ENCODE assay signal across 24 mouse cellular contexts in genomic region chrX:144314041-144314440, GRCm38 (mm10). TPM values are rescaled to one million over a fixed set of nuclear protein-coding genes. Genes with fewer than 3 reads are reported as not detected.
A peak's percentile ranks its signal among the peaks of the same experiment; 100 is the strongest.
DNase-seq lines count a peak whose midpoint lies in the region; ATAC-seq and TF ChIP-seq lines count a peak whose summit lies in the region.
"Had no signal": no experiment of that assay in that cellular context is flagged by ENCODE, and none has a peak within 500 bp of the region (broad histone marks: within the 10 kb centered on the region; RNA-seq: fewer than 3 reads in every experiment).

No protein-coding gene starts in this region.

- TF ChIP-seq EP300 in ES-Bruce4 (IDR thresholded peaks at IDR 0.05; ENCODE audit: insufficient read depth, low read depth, low read length) = no peak

- WGBS in forebrain, embryonic 14.5 days = 60% methylated on average over 2 of the region's 2 CpGs
- WGBS in forebrain, embryonic 16.5 days = 47% methylated on average over 2 of the region's 2 CpGs
- WGBS in forebrain, postnatal 0 days = 57% methylated on average over 2 of the region's 2 CpGs
- WGBS in forebrain, embryonic 13.5 days = 54% methylated on average over 2 of the region's 2 CpGs
- 62% methylated on average over 2 of the region's 2 CpGs for WGBS in kidney, embryonic 16.5 days

- TF ChIP-seq CTCF in forebrain, postnatal 0 days (IDR thresholded peaks at IDR 0.05; ENCODE audit: low read depth) = no peak
- no peak for TF ChIP-seq CTCF in ES-Bruce4 (IDR thresholded peaks at IDR 0.05; ENCODE audit: low read depth, low read length)
- TF ChIP-seq CTCF in brain, embryonic 14.5 days (IDR thresholded peaks at IDR 0.05; ENCODE audit: borderline replicate concordance, extremely low read depth, insufficient read depth, insufficient read length) = no peak

- H3K9ac ChIP-seq in forebrain, embryonic 14.5 days (ENCODE audit: low read length) = no peak overlapping the region
- no peak overlapping the region for H3K9ac ChIP-seq in forebrain, embryonic 16.5 days (replicated peaks; ENCODE audit: low read depth, low read length)
- no peak overlapping the region for H3K9ac ChIP-seq in forebrain, postnatal 0 days
- H3K9ac ChIP-seq in forebrain, embryonic 13.5 days = no peak overlapping the region
- H3K9ac ChIP-seq in ES-Bruce4 (ENCODE audit: low read depth, poor library complexity, severe bottlenecking) = no peak overlapping the region
- no peak overlapping the region for H3K9ac ChIP-seq in kidney, embryonic 16.5 days (replicated peaks; ENCODE audit: low read length)

- no peaks in the 10 kb centered on the region for H3K36me3 ChIP-seq in forebrain, embryonic 14.5 days (ENCODE audit: control insufficient read depth, insufficient read depth, low read length)
- H3K36me3 ChIP-seq in forebrain, embryonic 16.5 days (ENCODE audit: control insufficient read depth, insufficient read depth) = no peaks in the 10 kb centered on the region
- no peaks in the 10 kb centered on the region for H3K36me3 ChIP-seq in forebrain, postnatal 0 days (ENCODE audit: insufficient read depth)
- no peaks in the 10 kb centered on the region for H3K36me3 ChIP-seq in forebrain, embryonic 13.5 days (ENCODE audit: poor library complexity, severe bottlenecking)
- no peaks in the 10 kb centered on the region for H3K36me3 ChIP-seq in ES-Bruce4 (ENCODE audit: control insufficient read depth, insufficient read depth, low read length, poor library complexity, severe bottlenecking)
- H3K36me3 ChIP-seq in kidney, embryonic 16.5 days (ENCODE audit: insufficient read depth, low read length) = no peaks in the 10 kb centered on the region
- H3K36me3 ChIP-seq: G1E had no signal

- TF ChIP-seq POLR2A in ES-Bruce4 (IDR thresholded peaks at IDR 0.05; ENCODE audit: insufficient read depth, low read length) = no peak
- no peak for TF ChIP-seq POLR2A in brain, embryonic 14.5 days (IDR thresholded peaks at IDR 0.05; ENCODE audit: borderline replicate concordance, extremely low read depth, insufficient read depth, insufficient read length, poor library complexity, severe bottlenecking)

- no peak overlapping the region for H3K27ac ChIP-seq in forebrain, embryonic 14.5 days (ENCODE audit: low read depth, low read length)
- no peak overlapping the region for H3K27ac ChIP-seq in forebrain, embryonic 16.5 days (ENCODE audit: low read length)
- H3K27ac ChIP-seq in forebrain, postnatal 0 days (ENCODE audit: low read depth, low read length) = no peak overlapping the region
- no peak overlapping the region for H3K27ac ChIP-seq in forebrain, embryonic 13.5 days
- H3K27ac ChIP-seq in ES-Bruce4 (ENCODE audit: insufficient read depth, low read length) = peak overlapping the region; percentile 61
- no peak overlapping the region for H3K27ac ChIP-seq in kidney, embryonic 16.5 days (ENCODE audit: low read length)

- no peak overlapping the region for H3K4me2 ChIP-seq in forebrain, embryonic 14.5 days (ENCODE audit: low read length)
- H3K4me2 ChIP-seq in forebrain, embryonic 16.5 days (ENCODE audit: low read length) = no peak overlapping the region
- H3K4me2 ChIP-seq in forebrain, postnatal 0 days (ENCODE audit: low read depth) = no peak overlapping the region
- H3K4me2 ChIP-seq in forebrain, embryonic 13.5 days = no peak overlapping the region
- H3K4me2 ChIP-seq in kidney, embryonic 16.5 days (replicated peaks; ENCODE audit: low read depth, low read length) = no peak overlapping the region

- no peaks in the 10 kb centered on the region for H3K9me3 ChIP-seq in forebrain, embryonic 14.5 days (replicated peaks; ENCODE audit: control insufficient read depth, low read length)
- no peaks in the 10 kb centered on the region for H3K9me3 ChIP-seq in forebrain, embryonic 16.5 days (ENCODE audit: control insufficient read depth, low read length)
- H3K9me3 ChIP-seq in forebrain, postnatal 0 days (ENCODE audit: low read length) = no peaks in the 10 kb centered on the region
- H3K9me3 ChIP-seq in forebrain, embryonic 13.5 days (replicated peaks) = no peaks in the 10 kb centered on the region
- H3K9me3 ChIP-seq in ES-Bruce4 (replicated peaks; ENCODE audit: control insufficient read depth, insufficient read depth, low read length, poor library complexity, severe bottlenecking) = no peaks in the 10 kb centered on the region
- H3K9me3 ChIP-seq in kidney, embryonic 16.5 days (ENCODE audit: low read length) = no peaks in the 10 kb centered on the region
- H3K9me3 ChIP-seq: G1E had no signal

- H3K4me1 ChIP-seq in forebrain, embryonic 14.5 days (ENCODE audit: control insufficient read depth, insufficient read depth, low read length) = no peaks in the 10 kb centered on the region
- no peaks in the 10 kb centered on the region; the same call in 1 of the 2 replicates for H3K4me1 ChIP-seq in forebrain, embryonic 16.5 days (replicated peaks; ENCODE audit: control insufficient read depth, insufficient read depth, low read length)
- no peaks in the 10 kb centered on the region for H3K4me1 ChIP-seq in forebrain, postnatal 0 days (ENCODE audit: insufficient read depth)
- no peaks in the 10 kb centered on the region for H3K4me1 ChIP-seq in forebrain, embryonic 13.5 days
- peaks cover 1% of the 10 kb centered on the region for H3K4me1 ChIP-seq in ES-Bruce4 (ENCODE audit: control insufficient read depth, insufficient read depth, low read length)
- peaks cover 5% of the 10 kb centered on the region; the same call in 1 of the 2 replicates for H3K4me1 ChIP-seq in kidney, embryonic 16.5 days (ENCODE audit: insufficient read depth, low read length)

- ATAC-seq in forebrain, embryonic 14.5 days = peak; percentile 18; the same call in 1 of the 2 replicates
- no peak; the same call in 1 of the 2 replicates for ATAC-seq in forebrain, embryonic 16.5 days
- ATAC-seq in forebrain, postnatal 0 days = no peak
- ATAC-seq in forebrain, embryonic 13.5 days = no peak
- no peak for ATAC-seq in kidney, embryonic 16.5 days (ENCODE audit: low FRiP score, low TSS enrichment)
- ATAC-seq: activated CD4-positive, CD25-positive, alpha-beta regulatory T cell, adult 4 months; CD4-positive, CD25-positive, alpha-beta regulatory T cell, adult 4 months; Patski had no signal

- no peak overlapping the region for H3K4me3 ChIP-seq in forebrain, embryonic 14.5 days (ENCODE audit: low read depth, low read length)
- no peak overlapping the region for H3K4me3 ChIP-seq in forebrain, embryonic 16.5 days (replicated peaks; ENCODE audit: low read length)
- no peak overlapping the region for H3K4me3 ChIP-seq in forebrain, postnatal 0 days (ENCODE audit: low read depth, low read length)
- H3K4me3 ChIP-seq in forebrain, embryonic 13.5 days = no peak overlapping the region
- H3K4me3 ChIP-seq in ES-Bruce4 (ENCODE audit: low read depth, low read length) = no peak overlapping the region
- H3K4me3 ChIP-seq in kidney, embryonic 16.5 days (ENCODE audit: low read length) = no peak overlapping the region

- DNase-seq in forebrain, embryonic 14.5 days (ENCODE audit: low spot score) = peak; percentile 62
- peak; percentile 7 for DNase-seq in forebrain, postnatal 0 days
- DNase-seq in brain, embryonic 14.5 days (ENCODE audit: low read depth) = peak; percentile 62
- no peak for DNase-seq in layer of hippocampus, adult 18-20 months (ENCODE audit: low spot score in 2 of 2)
- DNase-seq: adrenal gland, adult 2 months; adrenal gland, adult 8-10 months; adrenal gland, postnatal 10 days; adrenal gland, postnatal 14 days; adrenal gland, postnatal 25 days; adrenal gland, postnatal 36 days; B cell, adult 2 months; cerebellum, adult 11 months; cerebellum, adult 11-12 months; cerebellum, adult 18-20 months; cerebellum, adult 2 months had no signal

- no peaks in the 10 kb centered on the region for H3K27me3 ChIP-seq in forebrain, embryonic 14.5 days (replicated peaks; ENCODE audit: control insufficient read depth, insufficient read depth, low read length)
- no peaks in the 10 kb centered on the region for H3K27me3 ChIP-seq in forebrain, embryonic 16.5 days (replicated peaks; ENCODE audit: control insufficient read depth, insufficient read depth, low read length)
- H3K27me3 ChIP-seq in forebrain, postnatal 0 days (ENCODE audit: insufficient read depth, low read length) = no peaks in the 10 kb centered on the region
- H3K27me3 ChIP-seq in forebrain, embryonic 13.5 days = no peaks in the 10 kb centered on the region
- H3K27me3 ChIP-seq in ES-Bruce4 (ENCODE audit: control insufficient read depth, insufficient read depth, low read length, poor library complexity, severe bottlenecking) = no peaks in the 10 kb centered on the region
- no peaks in the 10 kb centered on the region; the same call in 1 of the 2 replicates for H3K27me3 ChIP-seq in kidney, embryonic 16.5 days (ENCODE audit: insufficient read depth, low read length)
- H3K27me3 ChIP-seq: CH12.LX, Patski had no signal

RNA-seq across cellular contexts. Expression of gene Alg13, which starts 3.6 kb away (rescaled TPM):
- 17.4 and 19.5 TPM in 2 replicates for polyA plus RNA-seq in forebrain, embryonic 14.5 days (2014; fragmentation: Nextera tagmentation; extraction: Ambion mirVana)
- polyA plus RNA-seq in forebrain, embryonic 16.5 days (2015; fragmentation: Nextera tagmentation; extraction: Ambion mirVana) = 14.6 and 15.4 TPM in 2 replicates
- total RNA-seq in forebrain, postnatal 0 days (2014; rRNA removed) = 13.5 and 22.8 TPM in 2 replicates
- polyA plus RNA-seq in forebrain, postnatal 0 days (2015; fragmentation: Nextera tagmentation; extraction: Ambion mirVana) = 12.6 and 12.9 TPM in 2 replicates
- 18.6 and 20.6 TPM in 2 replicates for polyA plus RNA-seq in forebrain, embryonic 13.5 days (2015; fragmentation: Nextera tagmentation; extraction: Ambion mirVana)
- 398 and 426 TPM in 2 replicates for polyA plus RNA-seq in ES-Bruce4 (2011; ENCODE audit: insufficient read depth, insufficient read length, low read depth, missing spikeins)
- polyA plus RNA-seq in brain, embryonic 14.5 days (2012; rRNA removed) = 16.6 and 17.2 TPM in 2 replicates
- polyA plus RNA-seq in kidney, embryonic 16.5 days (2015; fragmentation: Nextera tagmentation; extraction: Ambion mirVana) = 22.9 and 27.4 TPM in 2 replicates
- 1 to 10 TPM; 8.4 to 8.8 TPM for total RNA-seq in layer of hippocampus, adult 18-20 months (2021)

Comparison
In these comparisons a context has a peak if more than half of its experiments do, and no peak if none do; other contexts are left out.
1. DNase-seq: peak in forebrain, embryonic 14.5 days (single experiment), forebrain, postnatal 0 days (single experiment) and brain, embryonic 14.5 days (single experiment); none in layer of hippocampus, adult 18-20 months (0 of 2).
2. RNA of gene Alg13, which starts 3.6 kb away (polyA plus RNA-seq): 398 to 426 TPM in ES-Bruce4; 22.9 to 27.4 TPM in kidney, embryonic 16.5 days, 18.6 to 20.6 TPM in forebrain, embryonic 13.5 days, 17.4 to 19.5 TPM in forebrain, embryonic 14.5 days, 16.6 to 17.2 TPM in brain, embryonic 14.5 days, 14.6 to 15.4 TPM in forebrain, embryonic 16.5 days and 12.6 to 12.9 TPM in forebrain, postnatal 0 days; every median in the first group is over 10 times any median in the second.